Mouse (Mus musculus): ENCODE results near the gene Myl4. TPM values are rescaled to one million over a fixed set of nuclear protein-coding genes. Genes with fewer than 3 reads are reported as not detected.

Gene Myl4
- polyA plus RNA-seq, 1 experiment from 2014 or later, result 3.6 TPM

Other genes starting within 250 kb of the Myl4 start
- 27.9 and 28.2 TPM in 2 replicates for gene Kansl1, start 81.8 kb upstream of the Myl4 start, polyA plus RNA-seq (2015; fragmentation: Nextera tagmentation; extraction: Ambion mirVana)
- 32.3 and 37.2 TPM in 2 replicates for gene Cdc27, start within 50 bp of the Myl4 start, polyA plus RNA-seq (2015; fragmentation: Nextera tagmentation; extraction: Ambion mirVana)
- 0.80 and 0.99 TPM in 2 replicates for gene Itgb3, start 57.3 kb downstream of the Myl4 start, polyA plus RNA-seq (2015; fragmentation: Nextera tagmentation; extraction: Ambion mirVana)
- 0.05 TPM in 1 of 2 replicates, not detected in the other for gene Gm11639, start 135.0 kb downstream of the Myl4 start, polyA plus RNA-seq (2015; fragmentation: Nextera tagmentation; extraction: Ambion mirVana)